Mouse (Mus musculus): ENCODE results near the gene Grk3. TPM values are rescaled to one million over a fixed set of nuclear protein-coding genes. Genes with fewer than 3 reads are reported as not detected.

Gene Grk3
- total RNA-seq, 2 experiments from 2014 or later: 59.1 to 59.7 TPM

GRCm38 (mm10) chr5:112893462-112894060 is 122.0 kb downstream of the Grk3 start:
- intact Hi-C loops (cut with DNase I): no loop called here
- no peak for DNase-seq (ENCODE audit: low spot score in 2 of 2)

GRCm38 (mm10) chr5:112892411-112892810 is 123.2 kb downstream of the Grk3 start:
- intact Hi-C loops (cut with DNase I): no loop called here
- DNase-seq (ENCODE audit: low spot score in 2 of 2): no peak

- DNase-seq (ENCODE audit: low spot score in 2 of 2): no peak
These were observed 126.9 kb downstream of the Grk3 start for GRCm38 (mm10) chr5:112888651-112889050.

GRCm38 (mm10) chr5:112886687-112887491 is 128.7 kb downstream of the Grk3 start:
- intact Hi-C loops (cut with DNase I): no loop called here

More at GRCm38 (mm10) chr5:112888651-112889050, 126.9 kb downstream of the Grk3 start:
- intact Hi-C loops (cut with DNase I): no loop called here

GRCm38 (mm10) chr5:112877391-112878115 is 138.0 kb downstream of the Grk3 start:
- intact Hi-C loops (cut with DNase I): no loop called here
- peak; percentile 51 to 72 for DNase-seq (ENCODE audit: low spot score in 2 of 2)

More at GRCm38 (mm10) chr5:112886687-112887491, 128.7 kb downstream of the Grk3 start:
- peak in 1 of 2 experiments; percentile 39 for DNase-seq (ENCODE audit: low spot score in 2 of 2)

- intact Hi-C loops (cut with DNase I): no loop called here
- DNase-seq (ENCODE audit: low spot score in 2 of 2): peak in 1 of 2 experiments; percentile 69
These were observed 138.7 kb downstream of the Grk3 start for GRCm38 (mm10) chr5:112876846-112877390.

- intact Hi-C loops (cut with DNase I): no loop called here
- DNase-seq (ENCODE audit: low spot score in 2 of 2): no peak
These were observed 142.6 kb downstream of the Grk3 start for GRCm38 (mm10) chr5:112872999-112873398.

- DNase-seq (ENCODE audit: low spot score in 2 of 2): peak; percentile 81 to 86
- intact Hi-C loops (cut with DNase I): loop anchor here (1.0 kb wide), 1 partner anchor 184 kb away; no protein-coding TSS in a partner anchor
These were observed 144.9 kb downstream of the Grk3 start for GRCm38 (mm10) chr5:112870729-112871128.

- intact Hi-C loops (cut with DNase I): loop anchor here (5.0 kb wide), 1 partner anchor 396 kb away; no protein-coding TSS in a partner anchor
- no peak for DNase-seq (ENCODE audit: low spot score in 2 of 2)
These were observed 147.0 kb downstream of the Grk3 start for GRCm38 (mm10) chr5:112868620-112869019.

- DNase-seq (ENCODE audit: low spot score in 2 of 2): no peak
- intact Hi-C loops (cut with DNase I): loop anchor here (5.0 kb wide), 2 partner anchors 393 to 433 kb away; no protein-coding TSS in a partner anchor
These were observed 150.7 kb downstream of the Grk3 start for GRCm38 (mm10) chr5:112864719-112865367.

Other genes starting within 250 kb of the Grk3 start
- 1 to 10 TPM; 2.8 to 3.0 TPM for gene Myo18b, start 119.4 kb downstream of the Grk3 start, total RNA-seq (2021)
- not detected for gene Crybb2, start 54.3 kb upstream of the Grk3 start, total RNA-seq (2021)
- 1 to 10 TPM; 3.4 to 4.2 TPM for gene Crybb3, start 65.8 kb upstream of the Grk3 start, total RNA-seq (2021)
- gene 2900026A02Rik, start 205.4 kb upstream of the Grk3 start, total RNA-seq (2021): 10 to 100 TPM; 55.8 to 63.6 TPM
- gene Tmem211, start 211.1 kb upstream of the Grk3 start, total RNA-seq (2021): not detected